Mouse (Mus musculus): ENCODE results near the gene Tesk2. TPM values are rescaled to one million over a fixed set of nuclear protein-coding genes. Genes with fewer than 3 reads are reported as not detected.

Tesk2 gene
- polyA plus RNA-seq, 1 experiment = 0.66 TPM

DNA sequence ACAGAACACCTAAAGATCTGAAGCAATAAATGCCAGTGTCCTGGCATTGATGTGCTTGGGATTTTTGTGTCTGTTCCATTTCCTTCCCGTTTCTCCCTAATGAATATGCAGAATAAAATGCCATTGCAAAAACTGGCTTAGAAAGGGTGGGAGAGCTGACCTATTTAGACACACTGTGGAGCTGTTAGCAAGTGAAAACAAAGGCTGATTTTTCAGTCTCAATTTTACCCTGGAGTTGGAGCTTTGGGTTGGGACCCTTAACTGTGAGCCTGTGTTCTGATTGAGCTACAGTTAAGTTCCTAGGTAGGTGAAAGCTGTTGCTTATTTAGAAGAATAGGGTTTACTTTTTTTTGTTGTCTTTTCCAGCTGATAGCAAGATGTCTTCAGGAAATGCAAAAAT lies 33.7 kb upstream of the Tesk2 start:
- H3K4me3 ChIP-seq (replicated peaks) = peak overlapping the region; percentile 95
- H3K9me3 ChIP-seq = no peaks in the 10 kb centered on the region
- H3K27me3 ChIP-seq (replicated peaks) = no peaks in the 10 kb centered on the region
- TF ChIP-seq GATA1 (IDR thresholded peaks at IDR 0.05; ENCODE audit: borderline replicate concordance, low read length) (no peak), FLI1 (IDR thresholded peaks at IDR 0.05; ENCODE audit: low read length) (no peak)
- H3K4me1 ChIP-seq = peaks cover 55% of the 10 kb centered on the region
- peaks cover 47% of the 10 kb centered on the region for H3K36me3 ChIP-seq (replicated peaks; ENCODE audit: low read length)

DNA sequence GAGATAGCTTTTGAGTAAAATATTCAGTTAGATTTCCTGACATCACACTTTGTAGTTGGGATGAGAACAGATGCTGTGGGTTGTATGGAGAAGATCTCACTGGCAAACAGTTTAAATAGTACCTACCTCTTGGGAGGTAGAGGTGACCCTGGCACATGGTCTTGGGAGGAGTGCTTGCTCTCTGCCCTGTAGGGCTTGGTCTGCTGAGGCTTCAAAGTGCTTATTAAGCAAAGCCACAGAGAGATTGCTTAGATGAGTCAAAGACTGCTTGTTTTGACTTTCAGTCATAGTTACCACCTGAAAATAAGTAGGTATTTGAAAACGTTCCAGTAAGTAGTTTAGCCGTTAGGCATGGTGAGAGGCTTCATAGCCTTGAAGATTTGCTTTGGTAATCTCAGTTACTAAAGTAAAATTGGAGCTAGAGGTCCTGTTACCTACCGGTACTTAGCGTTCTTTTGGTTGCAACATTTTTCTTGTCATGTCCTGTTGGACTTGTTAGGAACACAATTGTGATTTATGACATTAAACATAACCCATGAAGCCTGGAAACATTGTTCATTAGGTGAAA lies 31.4 kb upstream of the Tesk2 start:
- peaks cover 68% of the 10 kb centered on the region for H3K36me3 ChIP-seq (replicated peaks; ENCODE audit: low read length)
- no peak for TF ChIP-seq FLI1 (IDR thresholded peaks at IDR 0.05; ENCODE audit: low read length)
- TF ChIP-seq GATA1 (IDR thresholded peaks at IDR 0.05; ENCODE audit: borderline replicate concordance, low read length) = no peak
- H3K4me3 ChIP-seq (replicated peaks) = no peak overlapping the region

GRCm38 (mm10) chr4:116692146-116692545 lies 28.6 kb upstream of the Tesk2 start:
- Histone ChIP-seq H3K27me3 (replicated peaks) (no peaks in the 10 kb centered on the region), H3K9me3 (no peaks in the 10 kb centered on the region), H3K36me3 (replicated peaks; ENCODE audit: low read length) (peaks cover 90% of the 10 kb centered on the region), H3K4me1 (peaks cover 16% of the 10 kb centered on the region), H3K4me3 (replicated peaks) (no peak overlapping the region)
- TF ChIP-seq FLI1 (IDR thresholded peaks at IDR 0.05; ENCODE audit: low read length) = no peak
- TF ChIP-seq GATA1 (IDR thresholded peaks at IDR 0.05; ENCODE audit: borderline replicate concordance, low read length) = no peak

More for the DNA sequence above, 31.4 kb upstream of the Tesk2 start:
- H3K4me1 ChIP-seq = peaks cover 34% of the 10 kb centered on the region
- no peaks in the 10 kb centered on the region for H3K9me3 ChIP-seq
- H3K27me3 ChIP-seq (replicated peaks) = no peaks in the 10 kb centered on the region

DNA sequence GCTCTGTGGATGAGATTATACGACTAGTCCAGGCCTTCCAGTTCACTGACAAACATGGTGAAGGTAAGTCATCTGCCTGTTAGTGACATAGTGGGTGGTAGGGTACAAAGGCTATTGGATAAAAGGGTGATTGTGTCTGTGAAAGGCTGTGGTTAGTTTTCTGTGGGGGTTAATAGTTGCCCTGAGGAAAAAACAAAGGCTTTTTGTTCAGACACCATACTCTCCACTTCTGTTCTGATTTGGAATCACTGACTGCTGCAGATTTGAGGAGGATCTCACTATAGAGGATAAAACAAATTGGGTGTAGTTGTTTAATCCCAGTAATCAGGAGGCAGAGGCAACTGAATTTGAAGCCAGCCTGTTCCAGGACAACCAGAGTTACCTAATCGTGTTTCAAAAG lies 27.0 kb upstream of the Tesk2 start:
- H3K27me3 ChIP-seq (replicated peaks) = no peaks in the 10 kb centered on the region
- TF ChIP-seq GATA1 (IDR thresholded peaks at IDR 0.05; ENCODE audit: borderline replicate concordance, low read length) (no peak), FLI1 (IDR thresholded peaks at IDR 0.05; ENCODE audit: low read length) (no peak)
- H3K4me1 ChIP-seq = peaks cover 9% of the 10 kb centered on the region; the same call in 1 of the 2 replicates
- H3K4me3 ChIP-seq (replicated peaks) = no peak overlapping the region
- no peaks in the 10 kb centered on the region for H3K9me3 ChIP-seq
- peaks cover 92% of the 10 kb centered on the region for H3K36me3 ChIP-seq (replicated peaks; ENCODE audit: low read length)

DNA sequence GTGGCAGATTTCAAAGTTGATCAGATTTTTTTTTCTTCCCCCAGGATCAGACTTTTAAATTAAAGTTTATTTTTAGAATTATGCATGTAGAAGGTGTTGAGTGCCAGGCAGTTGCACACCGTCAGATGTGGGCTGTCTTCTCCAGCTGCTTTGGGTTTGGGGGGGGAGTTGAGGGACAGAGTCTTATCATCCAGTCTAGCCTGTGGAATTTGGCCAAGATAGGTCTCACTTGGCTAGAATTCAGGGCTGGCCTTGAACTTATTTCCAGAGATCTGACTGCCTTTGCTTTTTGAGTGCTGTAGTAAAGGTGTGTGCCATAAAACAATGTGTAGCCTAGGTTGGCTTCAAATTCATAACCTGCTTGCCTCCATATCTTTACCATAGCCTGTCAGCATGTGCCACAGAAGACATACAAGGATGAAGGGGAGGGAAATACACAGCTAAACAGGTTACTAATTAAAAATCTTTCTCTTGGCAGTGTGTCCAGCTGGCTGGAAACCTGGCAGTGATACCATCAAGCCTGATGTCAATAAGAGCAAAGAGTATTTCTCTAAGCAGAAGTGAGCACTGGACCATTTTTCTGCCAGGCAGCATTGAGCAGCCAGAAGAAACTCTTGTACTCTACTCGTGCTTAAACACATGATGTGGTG lies 21.9 kb upstream of the Tesk2 start:
- no peak for TF ChIP-seq FLI1 (IDR thresholded peaks at IDR 0.05; ENCODE audit: low read length)
- no peak for TF ChIP-seq GATA1 (IDR thresholded peaks at IDR 0.05; ENCODE audit: borderline replicate concordance, low read length)
- Histone ChIP-seq H3K4me3 (replicated peaks) (no peak overlapping the region), H3K4me1 (no peaks in the 10 kb centered on the region), H3K9me3 (no peaks in the 10 kb centered on the region), H3K36me3 (replicated peaks; ENCODE audit: low read length) (peaks cover 80% of the 10 kb centered on the region), H3K27me3 (replicated peaks) (no peaks in the 10 kb centered on the region)

- no peaks in the 10 kb centered on the region for H3K4me1 ChIP-seq
- no peak overlapping the region for H3K4me3 ChIP-seq (replicated peaks)
- TF ChIP-seq FLI1 (IDR thresholded peaks at IDR 0.05; ENCODE audit: low read length) = no peak
- no peak for TF ChIP-seq GATA1 (IDR thresholded peaks at IDR 0.05; ENCODE audit: borderline replicate concordance, low read length)
- H3K36me3 ChIP-seq (replicated peaks; ENCODE audit: low read length) = peaks cover 69% of the 10 kb centered on the region
- no peaks in the 10 kb centered on the region for H3K27me3 ChIP-seq (replicated peaks)
- H3K9me3 ChIP-seq = no peaks in the 10 kb centered on the region
These were observed 19.8 kb upstream of the Tesk2 start for GRCm38 (mm10) chr4:116700964-116701363.

DNA sequence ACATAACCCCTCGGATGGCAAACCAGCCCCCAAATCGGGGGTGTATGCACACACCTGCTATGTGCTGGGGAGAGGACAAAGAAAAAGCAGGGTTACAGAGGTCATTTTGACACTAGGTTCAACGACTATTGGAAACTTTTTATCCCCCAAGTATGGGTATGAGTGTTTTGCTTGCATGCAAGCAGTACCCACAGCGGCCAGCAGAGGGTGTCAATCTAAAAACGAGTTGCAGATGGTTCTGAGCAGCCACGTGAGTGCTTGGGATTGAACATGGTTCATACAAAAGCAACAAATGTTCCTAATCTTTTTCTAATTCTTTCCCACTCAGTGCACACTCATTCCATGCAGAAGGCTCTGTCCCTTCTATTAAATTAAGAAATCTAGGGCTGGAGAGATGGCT lies 16.9 kb upstream of the Tesk2 start:
- H3K4me3 ChIP-seq (replicated peaks) = no peak overlapping the region
- H3K36me3 ChIP-seq (replicated peaks; ENCODE audit: low read length) = peaks cover 44% of the 10 kb centered on the region
- TF ChIP-seq FLI1 (IDR thresholded peaks at IDR 0.05; ENCODE audit: low read length) (no peak), GATA1 (IDR thresholded peaks at IDR 0.05; ENCODE audit: borderline replicate concordance, low read length) (no peak)
- no peaks in the 10 kb centered on the region for H3K9me3 ChIP-seq
- no peaks in the 10 kb centered on the region for H3K27me3 ChIP-seq (replicated peaks)
- peaks cover 19% of the 10 kb centered on the region; the same call in 1 of the 2 replicates for H3K4me1 ChIP-seq

DNA sequence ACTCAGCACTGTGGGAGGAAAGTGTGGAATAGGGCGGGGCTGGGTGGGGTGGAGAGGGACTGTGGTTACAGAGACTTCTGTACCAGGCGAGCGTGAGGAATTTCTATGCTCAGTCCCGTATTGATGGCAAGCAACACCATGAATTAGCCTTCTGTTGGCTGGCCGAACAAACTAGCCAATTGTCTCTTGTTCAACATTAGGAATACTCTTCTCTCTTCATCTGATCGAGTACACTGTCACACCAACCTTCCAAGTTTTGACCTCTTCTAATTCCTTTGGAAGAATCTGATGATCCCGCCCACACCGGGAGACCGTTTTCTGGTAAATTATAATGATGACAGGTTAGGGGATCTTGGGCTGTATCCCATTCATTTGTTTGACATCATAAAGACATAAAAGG lies 13.1 kb upstream of the Tesk2 start:
- peaks cover 32% of the 10 kb centered on the region for H3K4me1 ChIP-seq
- H3K36me3 ChIP-seq (replicated peaks; ENCODE audit: low read length) = peaks cover 22% of the 10 kb centered on the region
- no peaks in the 10 kb centered on the region for H3K27me3 ChIP-seq (replicated peaks)
- no peak for TF ChIP-seq GATA1 (IDR thresholded peaks at IDR 0.05; ENCODE audit: borderline replicate concordance, low read length)
- no peak for TF ChIP-seq FLI1 (IDR thresholded peaks at IDR 0.05; ENCODE audit: low read length)
- peak overlapping the region; percentile 93 for H3K4me3 ChIP-seq (replicated peaks)
- no peaks in the 10 kb centered on the region for H3K9me3 ChIP-seq

DNA sequence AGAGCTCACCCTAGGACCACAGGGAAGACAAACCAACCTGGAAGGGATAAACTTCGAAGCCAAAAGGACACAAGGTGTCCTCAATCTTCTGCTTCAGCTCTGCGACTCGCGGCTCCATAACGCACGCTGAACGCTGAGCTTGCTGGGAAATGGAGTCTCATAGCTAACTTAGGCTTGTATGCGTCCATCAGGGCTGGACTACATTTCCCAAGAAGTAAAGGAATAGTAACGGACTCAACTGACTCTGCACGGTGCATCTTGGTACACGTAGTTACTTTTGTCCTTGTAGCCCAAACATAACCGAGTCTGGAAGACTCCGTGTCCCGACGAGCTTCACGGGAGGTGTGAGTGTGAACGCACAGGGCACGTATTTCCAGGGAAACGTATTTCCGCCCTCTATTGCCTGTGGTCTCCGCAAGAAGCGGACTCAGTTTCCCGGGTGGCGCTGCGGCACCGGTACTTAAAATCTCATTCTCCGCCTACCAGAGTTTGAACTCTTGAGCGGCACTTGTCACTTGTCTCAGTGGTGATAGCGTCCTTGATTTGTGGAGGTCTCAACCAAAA lies 12.5 kb upstream of the Tesk2 start, which contains the start of the genes Mmachc and Ccdc163:
Mmachc (minus strand) TSS at position 206 of the 564 bp plus-strand sequence.
Ccdc163 (plus strand) TSS at position 309 of the 564 bp plus-strand sequence.
- peaks cover 32% of the 10 kb centered on the region for H3K4me1 ChIP-seq
- H3K9me3 ChIP-seq = no peaks in the 10 kb centered on the region
- TF ChIP-seq FLI1 (IDR thresholded peaks at IDR 0.05; ENCODE audit: low read length) (no peak), GATA1 (IDR thresholded peaks at IDR 0.05; ENCODE audit: borderline replicate concordance, low read length) (no peak)
- H3K4me3 ChIP-seq (replicated peaks) = peak within 1 kb of the TSS; percentile 93
- no peaks in the 10 kb centered on the region for H3K27me3 ChIP-seq (replicated peaks)
- H3K36me3 ChIP-seq (replicated peaks; ENCODE audit: low read length) = peaks cover 21% of the 10 kb centered on the region

- no peak for TF ChIP-seq FLI1 (IDR thresholded peaks at IDR 0.05; ENCODE audit: low read length)
- no peak for TF ChIP-seq GATA1 (IDR thresholded peaks at IDR 0.05; ENCODE audit: borderline replicate concordance, low read length)
- Histone ChIP-seq H3K4me3 (replicated peaks) (peak overlapping the region; percentile 93), H3K9me3 (no peaks in the 10 kb centered on the region), H3K27me3 (replicated peaks) (no peaks in the 10 kb centered on the region), H3K4me1 (peaks cover 32% of the 10 kb centered on the region), H3K36me3 (replicated peaks; ENCODE audit: low read length) (peaks cover 17% of the 10 kb centered on the region)
These were observed 11.9 kb upstream of the Tesk2 start for GRCm38 (mm10) chr4:116708791-116709390.
